Mouse (Mus musculus) heart, postnatal 0 days (tissue): ENCODE data around the gene Frem1.

Experiments
- CTCF ChIP-seq: IDR thresholded peaks from 2 replicates; pipeline ENCODE4 v1.5.1; 2016; ENCODE audit warnings: antibody characterized with exemption, control low read depth, low read depth
- EP300 ChIP-seq: IDR thresholded peaks from 2 replicates; pipeline ENCODE4 v1.6.1; 2016; ENCODE audit warnings: antibody characterized with exemption, low read depth

GRCm38 (mm10) chr4:82872121-82872520 is 180.0 kb downstream of the Frem1 start:
- TF ChIP-seq CTCF = no peak
- no peak for TF ChIP-seq EP300
